Mouse (Mus musculus): ENCODE data around the gene Slc13a1. TPM values are rescaled to one million over a fixed set of nuclear protein-coding genes. Genes with fewer than 3 reads are reported as not detected.

The Slc13a1 gene
- total and polyA plus RNA-seq, 2 experiments from 2014 or later: 0.10 to 0.33 TPM

DNA sequence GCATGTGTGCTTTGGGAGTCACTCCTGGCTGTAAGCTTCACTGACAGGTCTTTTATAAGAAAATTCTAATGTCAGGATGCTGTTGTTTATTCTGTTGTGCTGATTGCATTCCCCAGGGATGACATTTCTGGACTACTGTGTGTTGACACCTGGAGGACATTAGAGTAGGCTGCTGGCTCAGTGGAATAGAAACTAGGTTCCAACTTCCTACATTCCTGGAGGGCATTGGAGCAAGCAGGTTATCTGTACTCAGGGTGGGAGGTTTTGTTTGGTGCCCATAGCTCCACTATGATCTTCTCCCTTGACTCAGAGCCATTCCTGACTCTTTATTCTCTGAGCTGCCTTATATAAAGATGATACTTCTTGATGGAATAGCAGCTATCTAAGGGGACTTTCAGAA lies 45.3 kb downstream of the Slc13a1 start:
- DNase-seq: no peak
- Histone ChIP-seq H3K4me3 (ENCODE audit: low read depth, low read length) (no peak overlapping the region), H3K27me3 (ENCODE audit: insufficient read depth, low read length) (no peaks in the 10 kb centered on the region), H3K4me1 (ENCODE audit: insufficient read depth) (no peaks in the 10 kb centered on the region), H3K27ac (ENCODE audit: low read depth, low read length) (no peak overlapping the region), H3K9me3 (ENCODE audit: low read length) (no peaks in the 10 kb centered on the region), H3K4me2 (ENCODE audit: low read depth) (no peak overlapping the region), H3K36me3 (ENCODE audit: insufficient read depth) (no peaks in the 10 kb centered on the region), H3K9ac (no peak overlapping the region)
- ATAC-seq: no peak
- TF ChIP-seq CTCF (IDR thresholded peaks at IDR 0.05; ENCODE audit: low read depth): no peak

DNA sequence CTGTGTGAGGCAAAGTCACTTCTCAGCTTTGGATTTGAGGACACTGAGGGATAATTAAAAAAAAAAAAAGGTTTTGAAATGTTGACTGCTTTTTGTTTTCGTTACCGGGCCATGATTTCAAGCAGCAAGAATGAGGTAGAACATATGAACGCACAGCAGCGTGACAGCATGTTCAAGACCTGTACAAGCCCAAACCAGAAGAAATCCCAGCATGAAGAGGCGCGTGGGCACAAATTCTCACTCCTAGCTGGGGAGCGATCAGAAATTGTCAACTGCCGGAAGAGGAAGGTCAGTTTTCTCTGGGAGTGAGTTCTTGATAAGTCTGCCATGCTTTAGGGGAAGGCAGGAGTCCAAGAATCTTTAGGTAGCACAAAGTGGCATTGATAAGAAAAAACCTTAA lies 56.3 kb downstream of the Slc13a1 start:
- TF ChIP-seq CTCF (IDR thresholded peaks at IDR 0.05; ENCODE audit: low read depth): no peak
- Histone ChIP-seq H3K27me3 (ENCODE audit: insufficient read depth, low read length) (no peaks in the 10 kb centered on the region), H3K9me3 (ENCODE audit: low read length) (no peaks in the 10 kb centered on the region), H3K27ac (ENCODE audit: low read depth, low read length) (no peak overlapping the region), H3K4me2 (ENCODE audit: low read depth) (no peak overlapping the region), H3K36me3 (ENCODE audit: insufficient read depth) (no peaks in the 10 kb centered on the region), H3K9ac (no peak overlapping the region), H3K4me1 (ENCODE audit: insufficient read depth) (no peaks in the 10 kb centered on the region), H3K4me3 (ENCODE audit: low read depth, low read length) (no peak overlapping the region)
- 91% methylated on average over 8 of the region's 8 CpGs for whole genome bisulfite sequencing
- DNase-seq (no peak), ATAC-seq (no peak)

- DNase-seq (no peak), ATAC-seq (no peak)
- Histone ChIP-seq H3K36me3 (ENCODE audit: insufficient read depth) (no peaks in the 10 kb centered on the region), H3K4me1 (ENCODE audit: insufficient read depth) (no peaks in the 10 kb centered on the region), H3K4me3 (ENCODE audit: low read depth, low read length) (no peak overlapping the region), H3K9ac (no peak overlapping the region), H3K4me2 (ENCODE audit: low read depth) (no peak overlapping the region), H3K9me3 (ENCODE audit: low read length) (no peaks in the 10 kb centered on the region), H3K27ac (ENCODE audit: low read depth, low read length) (no peak overlapping the region), H3K27me3 (ENCODE audit: insufficient read depth, low read length) (no peaks in the 10 kb centered on the region)
- no peak for TF ChIP-seq CTCF (IDR thresholded peaks at IDR 0.05; ENCODE audit: low read depth)
- 83% methylated on average over 4 of the region's 4 CpGs for WGBS
These were observed 59.4 kb downstream of the Slc13a1 start for GRCm38 (mm10) chr6:24108471-24108870.

DNA sequence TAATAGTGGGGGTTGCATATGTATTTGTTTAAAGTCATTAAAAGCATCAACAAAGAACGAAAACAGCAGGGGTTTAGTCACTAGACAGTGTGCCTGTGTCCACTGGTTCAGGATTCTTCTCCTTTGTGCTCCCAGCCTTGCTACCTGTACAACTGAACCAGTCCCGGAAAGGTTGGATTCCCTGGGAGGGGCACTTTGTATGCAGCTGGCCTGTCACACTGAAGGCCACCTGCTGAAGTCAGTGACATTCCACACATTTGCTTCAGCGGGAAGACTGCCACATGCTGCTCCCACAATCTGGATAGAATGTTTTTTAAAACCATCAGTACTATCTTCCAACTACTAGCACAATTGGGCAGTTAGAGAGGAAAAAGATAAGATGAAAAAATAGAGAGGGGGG lies 61.7 kb downstream of the Slc13a1 start:
- Histone ChIP-seq H3K27ac (ENCODE audit: low read depth, low read length) (no peak overlapping the region), H3K4me1 (ENCODE audit: insufficient read depth) (no peaks in the 10 kb centered on the region), H3K27me3 (ENCODE audit: insufficient read depth, low read length) (no peaks in the 10 kb centered on the region), H3K4me3 (ENCODE audit: low read depth, low read length) (no peak overlapping the region), H3K9ac (no peak overlapping the region), H3K9me3 (ENCODE audit: low read length) (no peaks in the 10 kb centered on the region), H3K36me3 (ENCODE audit: insufficient read depth) (no peaks in the 10 kb centered on the region), H3K4me2 (ENCODE audit: low read depth) (no peak overlapping the region)
- no peak for ATAC-seq
- WGBS: 13% methylated on average over 3 of the region's 3 CpGs
- DNase-seq: no peak
- TF ChIP-seq CTCF (IDR thresholded peaks at IDR 0.05; ENCODE audit: low read depth): no peak

DNA sequence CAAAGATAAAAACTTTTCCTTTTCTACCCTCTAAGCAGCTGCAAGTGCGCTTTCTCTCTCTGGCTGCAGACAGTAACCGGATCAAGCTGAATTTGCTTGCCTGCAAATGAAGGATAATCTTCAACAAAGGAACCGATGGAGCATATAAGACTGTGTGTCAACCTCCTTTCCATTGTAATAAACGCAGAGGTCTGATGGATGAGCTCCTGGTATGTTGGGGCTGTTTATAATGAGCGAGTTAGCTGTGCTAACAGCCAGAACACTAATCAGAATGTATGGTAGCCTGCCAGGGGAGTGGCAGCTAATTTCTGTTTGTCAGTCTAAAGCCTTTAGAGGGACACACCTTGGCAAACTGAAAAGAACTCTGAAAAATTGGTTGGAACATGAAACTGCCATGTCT lies 62.2 kb downstream of the Slc13a1 start:
- Histone ChIP-seq H3K4me1 (ENCODE audit: insufficient read depth) (no peaks in the 10 kb centered on the region), H3K27me3 (ENCODE audit: insufficient read depth, low read length) (no peaks in the 10 kb centered on the region), H3K4me2 (ENCODE audit: low read depth) (no peak overlapping the region), H3K9me3 (ENCODE audit: low read length) (no peaks in the 10 kb centered on the region), H3K36me3 (ENCODE audit: insufficient read depth) (no peaks in the 10 kb centered on the region), H3K9ac (no peak overlapping the region), H3K27ac (ENCODE audit: low read depth, low read length) (no peak overlapping the region), H3K4me3 (ENCODE audit: low read depth, low read length) (no peak overlapping the region)
- 16% methylated on average over 5 of the region's 5 CpGs for WGBS
- DNase-seq (no peak), ATAC-seq (no peak)
- TF ChIP-seq CTCF (IDR thresholded peaks at IDR 0.05; ENCODE audit: low read depth): no peak

DNA sequence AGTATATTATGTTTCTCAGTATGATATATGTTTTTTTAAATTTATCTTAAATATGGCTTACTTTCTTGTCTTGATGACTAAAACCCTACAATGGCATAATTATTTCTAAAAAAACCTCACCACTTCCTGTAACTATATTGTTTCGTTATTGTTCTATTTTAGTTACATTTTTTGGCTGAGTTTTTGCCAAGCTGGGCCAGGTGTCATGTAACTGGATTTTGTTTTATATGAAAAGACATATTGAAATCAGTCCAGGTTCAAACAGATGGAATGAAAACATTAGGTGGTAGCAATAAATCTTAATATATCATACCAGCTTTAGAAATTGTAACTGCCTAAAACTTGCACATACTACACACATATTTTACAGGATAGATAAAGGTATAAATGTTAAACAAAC lies 66.6 kb downstream of the Slc13a1 start:
- no peaks in the 10 kb centered on the region for H3K27me3 ChIP-seq (ENCODE audit: insufficient read depth, low read length)
- no peaks in the 10 kb centered on the region for H3K9me3 ChIP-seq (ENCODE audit: low read length)
- no peak overlapping the region for H3K27ac ChIP-seq (ENCODE audit: low read depth, low read length)
- no peak overlapping the region for H3K4me2 ChIP-seq (ENCODE audit: low read depth)
- DNase-seq (no peak), ATAC-seq (no peak)
- H3K9ac ChIP-seq: no peak overlapping the region
- no peaks in the 10 kb centered on the region for H3K4me1 ChIP-seq (ENCODE audit: insufficient read depth)
- no peak for TF ChIP-seq CTCF (IDR thresholded peaks at IDR 0.05; ENCODE audit: low read depth)
- 68% methylated on average over 1 of the region's 1 CpGs for WGBS
- no peaks in the 10 kb centered on the region for H3K36me3 ChIP-seq (ENCODE audit: insufficient read depth)
- H3K4me3 ChIP-seq (ENCODE audit: low read depth, low read length): no peak overlapping the region

GRCm38 (mm10) chr6:24100705-24101104 lies 67.2 kb downstream of the Slc13a1 start:
- H3K4me2 ChIP-seq (ENCODE audit: low read depth): no peak overlapping the region
- no peaks in the 10 kb centered on the region for H3K9me3 ChIP-seq (ENCODE audit: low read length)
- H3K4me3 ChIP-seq (ENCODE audit: low read depth, low read length): no peak overlapping the region
- 42% methylated on average over 5 of the region's 5 CpGs for WGBS
- no peak overlapping the region for H3K9ac ChIP-seq
- TF ChIP-seq CTCF (IDR thresholded peaks at IDR 0.05; ENCODE audit: low read depth): no peak
- DNase-seq (no peak), ATAC-seq (no peak)
- H3K27me3 ChIP-seq (ENCODE audit: insufficient read depth, low read length): no peaks in the 10 kb centered on the region
- H3K27ac ChIP-seq (ENCODE audit: low read depth, low read length): no peak overlapping the region
- no peaks in the 10 kb centered on the region for H3K36me3 ChIP-seq (ENCODE audit: insufficient read depth)
- no peaks in the 10 kb centered on the region for H3K4me1 ChIP-seq (ENCODE audit: insufficient read depth)

GRCm38 (mm10) chr6:24097400-24097799 lies 70.5 kb downstream of the Slc13a1 start:
- Histone ChIP-seq H3K27ac (ENCODE audit: low read depth, low read length) (no peak overlapping the region), H3K4me3 (ENCODE audit: low read depth, low read length) (no peak overlapping the region)

More at GRCm38 (mm10) chr6:24097400-24097799, 70.5 kb downstream of the Slc13a1 start:
- no peaks in the 10 kb centered on the region for H3K4me1 ChIP-seq (ENCODE audit: insufficient read depth)
- ATAC-seq (no peak), DNase-seq (no peak)
- no peaks in the 10 kb centered on the region for H3K9me3 ChIP-seq (ENCODE audit: low read length)
- no peaks in the 10 kb centered on the region for H3K36me3 ChIP-seq (ENCODE audit: insufficient read depth)
- H3K4me2 ChIP-seq (ENCODE audit: low read depth): no peak overlapping the region
- no peaks in the 10 kb centered on the region for H3K27me3 ChIP-seq (ENCODE audit: insufficient read depth, low read length)
- TF ChIP-seq CTCF (IDR thresholded peaks at IDR 0.05; ENCODE audit: low read depth): no peak
- H3K9ac ChIP-seq: no peak overlapping the region
